Mouse (Mus musculus) thymus, postnatal 36 days (tissue): ENCODE data around the gene Prdm10.

Experiments used
- DNase-seq, 2 experiments: peaks; one replicate each; pipeline ENCODE4 v3.0.0; 2022; ENCODE audit warnings: mixed read lengths in 2 of 2

The Prdm10 gene

GRCm38 (mm10) chr9:31376661-31377060 lies 96.3 kb downstream of the Prdm10 start:
- no peak for DNase-seq

- no peak for DNase-seq
Observed at GRCm38 (mm10) chr9:31384786-31385499, 104.6 kb downstream of the Prdm10 start.

- peak in 1 of 2 experiments; percentile 7 for DNase-seq
Observed at GRCm38 (mm10) chr9:31385500-31385869, 105.1 kb downstream of the Prdm10 start.

- DNase-seq: peak; percentile 97 to 98
Observed at GRCm38 (mm10) chr9:31385947-31386354, 105.6 kb downstream of the Prdm10 start, which contains the start of gene Nfrkb. Gene Nfrkb (plus strand): TSS chr9:31386192.

- DNase-seq: peak; percentile 9 to 19
Observed at GRCm38 (mm10) chr9:31386368-31387180, 106.2 kb downstream of the Prdm10 start.

GRCm38 (mm10) chr9:31387206-31387605 lies 106.9 kb downstream of the Prdm10 start:
- DNase-seq: no peak

GRCm38 (mm10) chr9:31400441-31400840 lies 120.1 kb downstream of the Prdm10 start:
- peak; percentile 60 to 62 for DNase-seq

GRCm38 (mm10) chr9:31404311-31404710 lies 124.0 kb downstream of the Prdm10 start:
- DNase-seq: no peak

GRCm38 (mm10) chr9:31405217-31405616 lies 124.9 kb downstream of the Prdm10 start:
- DNase-seq: peak in 1 of 2 experiments; percentile 11

GRCm38 (mm10) chr9:31412165-31412564 lies 131.8 kb downstream of the Prdm10 start:
- no peak for DNase-seq

- DNase-seq: no peak
Observed at GRCm38 (mm10) chr9:31418821-31419220, 138.5 kb downstream of the Prdm10 start.

GRCm38 (mm10) chr9:31422143-31422542 lies 141.8 kb downstream of the Prdm10 start:
- DNase-seq: no peak

- no peak for DNase-seq
Observed at GRCm38 (mm10) chr9:31428971-31429370, 148.6 kb downstream of the Prdm10 start.

- no peak for DNase-seq
Observed at GRCm38 (mm10) chr9:31430011-31430410, 149.7 kb downstream of the Prdm10 start.
